Mouse (Mus musculus) small intestine, adult 2 months (tissue): ENCODE measurements around the gene Tob2. TPM values are rescaled to one million over a fixed set of nuclear protein-coding genes. Genes with fewer than 3 reads are reported as not detected.
A peak's percentile ranks its signal among the peaks of the same experiment; 100 is the strongest.

Experiments
- H3K27ac ChIP-seq: fragments of 200-500 bp; 2 replicates; pipeline ENCODE4 v1.5.1; 2012; ENCODE audit warnings: low read depth, low read length, control low read depth, inconsistent platforms; ENCODE audit not compliant: insufficient read depth
- H3K27me3 ChIP-seq: fragments of 200-500 bp; 2 replicates; pipeline ENCODE4 v1.6.1; 2012; ENCODE audit warnings: mild to moderate bottlenecking, moderate library complexity, low read length, inconsistent platforms; ENCODE audit not compliant: control insufficient read depth, insufficient read depth
- H3K36me3 ChIP-seq: fragments of 200-500 bp; 2 replicates; pipeline ENCODE4 v1.6.1; 2012; ENCODE audit warnings: mild to moderate bottlenecking, low read length, control low read depth, inconsistent platforms; ENCODE audit not compliant: control insufficient read depth, insufficient read depth
- H3K4me1 ChIP-seq: fragments of 200-500 bp; 2 replicates; pipeline ENCODE4 v1.6.1; 2012; ENCODE audit warnings: low read length, inconsistent platforms, mixed read lengths; ENCODE audit not compliant: control insufficient read depth, insufficient read depth, insufficient read length
- H3K4me3 ChIP-seq: fragments of 200-500 bp; 2 replicates; pipeline ENCODE4 v1.5.1; 2012; ENCODE audit warnings: low read depth, mild to moderate bottlenecking, control low read depth, inconsistent platforms, low read length, moderate library complexity
- CTCF ChIP-seq: fragments of 200-500 bp; IDR thresholded peaks from 2 replicates; pipeline ENCODE4 v1.5.1; 2012; ENCODE audit warnings: low read depth, mild to moderate bottlenecking, control low read depth, inconsistent platforms, low read length, moderate library complexity, mixed read lengths; ENCODE audit not compliant: insufficient replicate concordance, insufficient read length; ENCODE audit errors: extremely low read depth
- POLR2A ChIP-seq: fragments of 200-500 bp; IDR thresholded peaks from 2 replicates; pipeline ENCODE4 v1.6.1; 2012; ENCODE audit warnings: low read depth, mild to moderate bottlenecking, control low read depth, inconsistent platforms, low read length, moderate library complexity
- WGBS: fragments of 180-500 bp; shearing (Covaris S2); methylation state at CpG from one replicate; pipeline ENCODE4 v1.1.7; 2018; 5-methylcytosine and 5-hydroxymethylcytosine counted together
- polyA plus RNA-seq: library from polyadenylated mRNA; depleted of rRNA; stranded (reverse); fragments of >200 nt; gene quantifications from 2 replicates; pipeline ENCODE4 v1.2.3, GENCODE M21; 2012

Tob2 gene
- polyA plus RNA-seq, 1 experiment, result 33.2 TPM

DNA sequence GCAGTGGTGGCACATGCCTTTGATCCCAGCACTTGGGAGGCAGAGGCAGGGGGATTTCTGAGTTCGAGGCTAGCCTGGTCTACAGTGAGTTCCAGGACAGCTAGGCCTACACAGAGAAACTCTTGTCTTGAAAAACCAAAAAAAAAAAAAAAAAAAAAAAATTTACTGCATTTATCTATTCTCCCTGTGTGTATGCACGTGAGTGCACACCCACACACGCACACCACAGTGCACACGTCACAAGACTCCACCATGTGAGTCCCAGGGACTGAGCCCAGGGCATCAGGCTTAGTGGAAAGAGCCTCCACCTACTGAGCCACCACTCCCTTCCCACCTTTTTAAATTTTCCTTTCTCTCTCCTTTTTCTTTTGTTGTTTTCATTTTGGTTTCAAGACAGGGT, 28.1 kb downstream of the Tob2 start:
- Histone ChIP-seq H3K4me1 (peaks cover 20% of the 10 kb centered on the region; the same call in 1 of the 2 replicates), H3K27ac (peak overlapping the region; percentile 80), H3K36me3 (peaks cover 21% of the 10 kb centered on the region), H3K4me3 (no peak overlapping the region), H3K27me3 (no peaks in the 10 kb centered on the region)
- no peak for TF ChIP-seq CTCF
- TF ChIP-seq POLR2A, result no peak
- 71% methylated on average over 4 of the region's 4 CpGs for WGBS

DNA sequence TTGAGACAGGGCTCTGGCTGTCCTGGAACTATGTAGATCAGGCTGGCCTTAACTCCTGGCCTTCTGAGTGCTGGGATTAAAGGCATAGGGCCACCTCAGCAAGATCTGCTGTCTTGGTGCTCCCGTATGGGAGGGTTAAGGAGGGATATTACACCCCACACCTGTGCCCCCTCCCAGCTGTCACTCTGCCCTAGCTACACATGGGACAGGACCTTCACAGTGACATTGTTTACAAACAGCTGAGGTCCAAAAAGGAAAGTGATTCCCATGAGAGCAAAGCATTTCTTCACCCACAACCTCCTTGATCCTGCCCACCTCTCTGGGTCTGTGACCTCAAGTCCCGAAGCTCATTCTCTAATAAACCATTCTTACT, 29.4 kb downstream of the Tob2 start:
- 78% methylated on average over 2 of the region's 2 CpGs for WGBS
- Histone ChIP-seq H3K27ac (no peak overlapping the region), H3K4me3 (no peak overlapping the region), H3K36me3 (peaks cover 32% of the 10 kb centered on the region), H3K27me3 (no peaks in the 10 kb centered on the region), H3K4me1 (peaks cover 10% of the 10 kb centered on the region; the same call in 1 of the 2 replicates)
- TF ChIP-seq POLR2A (no peak), CTCF (no peak)

DNA sequence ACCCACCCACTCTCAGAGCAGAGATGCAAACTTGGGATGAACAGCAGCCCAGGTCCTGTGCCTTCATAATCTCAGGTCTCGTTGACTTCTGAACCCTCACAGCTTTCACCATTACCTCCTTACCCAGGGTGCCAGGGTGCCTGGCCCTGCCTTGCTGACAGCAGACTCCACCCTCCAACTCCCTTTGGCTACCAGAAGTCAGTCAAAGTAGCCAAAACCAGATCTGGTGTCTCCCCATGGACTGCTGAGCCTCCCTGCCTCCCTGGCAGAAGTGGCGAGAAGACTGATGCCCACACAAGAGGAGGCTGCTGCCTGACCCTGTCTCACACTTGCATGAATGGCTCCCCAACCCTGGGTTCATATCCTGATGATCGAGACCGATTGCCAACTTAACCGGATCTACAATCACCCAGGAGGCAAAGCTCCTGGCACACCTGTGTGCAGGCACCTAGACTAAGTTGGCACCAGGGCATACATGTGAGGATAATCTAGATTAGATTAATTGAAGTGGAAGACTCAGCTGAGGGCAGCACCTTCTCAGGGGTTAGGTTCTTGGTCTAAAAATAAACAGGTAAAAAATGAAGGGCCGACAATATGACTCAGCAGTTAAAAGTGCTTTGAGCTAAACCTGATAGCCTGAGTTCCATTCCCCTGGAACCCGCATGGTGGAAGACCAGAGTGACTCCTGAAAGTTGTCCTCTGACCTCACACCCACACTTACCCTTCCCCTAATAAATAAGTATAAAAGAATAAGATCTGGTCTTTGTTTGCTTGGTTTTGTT, 30.0 kb downstream of the Tob2 start:
- Histone ChIP-seq H3K4me1 (peaks cover 7% of the 10 kb centered on the region; the same call in 1 of the 2 replicates), H3K27me3 (no peaks in the 10 kb centered on the region), H3K4me3 (no peak overlapping the region), H3K36me3 (peaks cover 38% of the 10 kb centered on the region), H3K27ac (no peak overlapping the region)
- no peak for TF ChIP-seq POLR2A
- TF ChIP-seq CTCF, result no peak
- WGBS, result 79% methylated on average over 7 of the region's 7 CpGs

DNA sequence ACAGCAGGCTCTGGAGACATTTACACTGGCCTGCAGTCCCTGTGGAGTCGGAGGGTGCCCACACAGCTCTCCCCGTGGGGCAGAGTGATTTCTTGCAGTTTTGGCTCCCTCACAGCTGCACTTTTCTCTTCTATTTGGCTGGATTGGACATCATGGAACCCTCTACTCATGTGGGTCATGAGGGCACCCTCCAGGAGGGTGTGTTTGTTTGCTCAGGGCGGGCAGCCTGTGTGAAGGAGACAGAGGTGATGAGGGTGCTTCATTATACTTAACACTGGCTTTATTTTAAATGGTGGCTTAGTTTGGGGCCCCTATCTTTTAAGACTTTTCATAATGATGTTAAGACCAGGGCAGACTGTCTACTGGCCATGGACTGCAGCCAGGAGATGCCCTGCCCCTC, 33.8 kb downstream of the Tob2 start:
- no peaks in the 10 kb centered on the region for H3K27me3 ChIP-seq
- no peaks in the 10 kb centered on the region for H3K4me1 ChIP-seq
- peaks cover 68% of the 10 kb centered on the region for H3K36me3 ChIP-seq
- H3K4me3 ChIP-seq, result no peak overlapping the region
- no peak overlapping the region for H3K27ac ChIP-seq
- WGBS, result 47% methylated on average over 3 of the region's 3 CpGs
- TF ChIP-seq CTCF, result no peak
- TF ChIP-seq POLR2A, result no peak

DNA sequence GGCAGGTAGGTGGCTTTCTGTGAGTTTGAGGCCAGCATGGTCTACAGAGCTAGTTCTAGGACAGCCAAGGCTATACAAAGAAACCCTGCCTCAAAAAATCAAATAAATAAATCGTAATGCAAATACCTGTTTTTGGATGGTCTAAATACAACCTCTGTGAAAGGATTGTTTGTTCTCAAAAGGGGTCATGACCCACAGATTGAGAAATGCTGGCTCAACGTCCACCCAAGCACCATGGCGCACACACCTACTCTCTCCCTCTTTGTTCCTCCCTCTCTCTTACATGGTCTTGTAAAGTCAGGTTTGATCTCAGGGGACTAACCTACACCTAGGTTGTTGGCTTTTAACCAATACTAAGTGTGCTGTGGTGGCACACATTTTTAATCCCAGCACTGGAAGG, 36.0 kb downstream of the Tob2 start:
- WGBS, result 87% methylated on average over 3 of the region's 3 CpGs
- H3K4me1 ChIP-seq, result no peaks in the 10 kb centered on the region
- H3K27ac ChIP-seq, result no peak overlapping the region
- TF ChIP-seq POLR2A (no peak), CTCF (no peak)
- H3K36me3 ChIP-seq, result peaks cover 73% of the 10 kb centered on the region
- no peaks in the 10 kb centered on the region for H3K27me3 ChIP-seq
- H3K4me3 ChIP-seq, result no peak overlapping the region

DNA sequence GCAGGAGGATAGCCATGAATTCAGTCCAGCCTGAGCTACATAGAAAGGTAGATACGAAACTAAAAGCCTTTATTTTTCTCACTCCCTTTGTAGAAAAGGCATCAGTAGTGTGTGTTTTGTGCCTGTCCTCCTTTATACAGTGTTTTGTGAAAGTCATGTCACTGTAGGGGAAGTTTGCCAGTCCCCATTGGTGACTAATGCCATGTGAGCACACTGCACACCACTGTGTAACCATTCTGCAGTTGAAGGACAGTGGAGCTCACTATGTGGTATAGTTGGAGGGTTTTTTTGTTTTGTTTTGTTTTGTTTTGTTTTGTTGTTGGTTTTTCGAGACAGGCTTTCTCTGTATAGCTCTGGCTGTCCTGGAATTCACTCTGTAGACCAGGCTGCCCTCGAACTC, 40.2 kb downstream of the Tob2 start:
- 90% methylated on average over 3 of the region's 3 CpGs for WGBS

DNA sequence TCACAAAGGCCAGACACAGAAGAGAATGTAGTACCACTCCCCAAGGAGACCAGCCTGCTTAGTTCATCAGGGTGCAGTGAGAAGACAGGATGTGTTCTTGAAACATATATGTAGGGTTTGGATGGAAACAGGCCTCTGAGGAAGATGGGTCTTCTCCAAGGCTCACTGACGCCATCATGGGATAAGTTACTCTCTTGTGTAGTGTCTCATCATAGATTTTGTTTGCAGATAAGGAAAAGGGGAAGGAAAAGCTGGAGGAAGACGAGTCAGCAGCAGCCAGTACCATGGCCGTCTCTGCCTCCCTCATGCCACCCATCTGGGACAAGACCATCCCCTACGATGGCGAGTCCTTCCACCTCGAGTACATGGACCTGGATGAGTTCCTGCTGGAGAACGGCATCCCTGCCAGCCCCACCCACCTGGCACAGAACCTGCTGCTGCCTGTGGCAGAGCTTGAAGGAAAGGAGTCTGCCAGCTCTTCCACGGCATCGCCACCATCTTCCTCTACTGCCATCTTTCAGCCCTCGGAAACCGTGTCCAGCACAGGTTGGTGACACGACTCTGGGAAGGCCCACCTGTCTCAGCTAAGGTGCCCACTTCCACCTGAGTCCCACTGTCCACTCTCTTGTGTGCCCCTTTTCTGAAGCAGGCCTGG, 43.8 kb downstream of the Tob2 start:
- no peak overlapping the region for H3K27ac ChIP-seq
- TF ChIP-seq CTCF (no peak), POLR2A (no peak)
- peaks cover 6% of the 10 kb centered on the region for H3K4me1 ChIP-seq
- WGBS, result 78% methylated on average over 12 of the region's 12 CpGs
- H3K4me3 ChIP-seq, result no peak overlapping the region
- peaks cover 37% of the 10 kb centered on the region for H3K36me3 ChIP-seq
- no peaks in the 10 kb centered on the region for H3K27me3 ChIP-seq

More for the DNA sequence above, 40.2 kb downstream of the Tob2 start:
- no peaks in the 10 kb centered on the region for H3K27me3 ChIP-seq
- no peak overlapping the region for H3K27ac ChIP-seq
- no peak overlapping the region for H3K4me3 ChIP-seq
- H3K36me3 ChIP-seq, result peaks cover 65% of the 10 kb centered on the region
- H3K4me1 ChIP-seq, result peaks cover 2% of the 10 kb centered on the region; the same call in 1 of the 2 replicates
- no peak for TF ChIP-seq POLR2A
- TF ChIP-seq CTCF, result no peak
